Mouse (Mus musculus) kidney, embryonic 14.5 days (tissue): ENCODE measurements around the gene Engase. TPM values are rescaled to one million over a fixed set of nuclear protein-coding genes. Genes with fewer than 3 reads are reported as not detected.

Experiments used
- ATAC-seq: fragments of 200-750 bp; cut with Nextera tagmentation; 2 replicates; pipeline ENCODE4 v1.8.0; 2017; ENCODE audit warnings: moderate number of reproducible peaks, mild to moderate bottlenecking, moderate TSS enrichment, moderate library complexity; ENCODE audit not compliant: low FRiP score, low TSS enrichment
- H3K27ac ChIP-seq: fragments of 300-500 bp; sonication (generic); 2 replicates; pipeline ENCODE4 v1.5.1; 2014; ENCODE audit warnings: low read depth, mild to moderate bottlenecking, low read length, moderate library complexity, mixed read lengths
- H3K27me3 ChIP-seq: fragments of 300-500 bp; sonication (generic); 2 replicates; pipeline ENCODE4 v1.6.1; 2014; ENCODE audit warnings: mild to moderate bottlenecking, low read length; ENCODE audit not compliant: control insufficient read depth, insufficient read depth
- H3K36me3 ChIP-seq: fragments of 300-500 bp; sonication (generic); 2 replicates; pipeline ENCODE4 v1.6.1; 2014; ENCODE audit warnings: low read length, mixed read lengths; ENCODE audit not compliant: control insufficient read depth, insufficient read depth
- H3K4me1 ChIP-seq: fragments of 300-500 bp; sonication (generic); 2 replicates; pipeline ENCODE4 v1.6.1; 2014; ENCODE audit warnings: low read length, mixed read lengths; ENCODE audit not compliant: control insufficient read depth, insufficient read depth
- H3K4me2 ChIP-seq: fragments of 300-500 bp; sonication (generic); replicated peaks from 2 replicates; pipeline ENCODE4 v1.6.1; 2014; ENCODE audit warnings: low read depth, mild to moderate bottlenecking, low read length
- H3K4me3 ChIP-seq: fragments of 300-500 bp; sonication (generic); 2 replicates; pipeline ENCODE4 v1.5.1; 2014; ENCODE audit warnings: mild to moderate bottlenecking, low read length
- H3K9ac ChIP-seq: fragments of 300-500 bp; sonication (generic); 2 replicates; pipeline ENCODE4 v1.6.1; 2014; ENCODE audit warnings: low read depth, mild to moderate bottlenecking, low read length, moderate library complexity
- H3K9me3 ChIP-seq: fragments of 300-500 bp; sonication (generic); 2 replicates; pipeline ENCODE4 v1.6.1; 2016; ENCODE audit warnings: low read length; ENCODE audit not compliant: control insufficient read depth
- WGBS: fragments of 180-500 bp; shearing (Covaris S2); extraction: QIAGEN DNeasy Blood & Tissue Kit; methylation state at CpG from one replicate; pipeline ENCODE4 v1.1.7; 2014; 5-methylcytosine and 5-hydroxymethylcytosine counted together
- polyA plus RNA-seq: library from polyadenylated mRNA; unstranded; fragments of >200 nt; fragmentation: Nextera tagmentation; extraction: Ambion mirVana; gene quantifications from 2 replicates; pipeline ENCODE4 v1.2.1, GENCODE M21; 2014

Gene Engase
- polyA plus RNA-seq, 1 experiment from 2014 or later: 9.7 TPM

- Histone ChIP-seq H3K4me2 (peak overlapping the region; percentile 19), H3K4me3 (no peak overlapping the region), H3K36me3 (no peaks in the 10 kb centered on the region), H3K9ac (no peak overlapping the region), H3K4me1 (peaks cover 28% of the 10 kb centered on the region), H3K27ac (no peak overlapping the region), H3K9me3 (no peaks in the 10 kb centered on the region), H3K27me3 (no peaks in the 10 kb centered on the region)
- ATAC-seq: no peak
- WGBS: 70% methylated on average over 10 of the region's 10 CpGs
These were observed 43.2 kb upstream of the Engase start for GRCm38 (mm10) chr11:118433398-118433868.

GRCm38 (mm10) chr11:118434093-118434492, 42.5 kb upstream of the Engase start:
- WGBS: 36% methylated on average over 13 of the region's 13 CpGs
- no peak for ATAC-seq
- peak overlapping the region; percentile 19 for H3K4me2 ChIP-seq
- no peaks in the 10 kb centered on the region for H3K27me3 ChIP-seq
- H3K4me1 ChIP-seq: peaks cover 29% of the 10 kb centered on the region
- H3K9me3 ChIP-seq: no peaks in the 10 kb centered on the region
- peak overlapping the region; percentile 9; the same call in 1 of the 2 replicates for H3K4me3 ChIP-seq
- no peaks in the 10 kb centered on the region for H3K36me3 ChIP-seq
- H3K27ac ChIP-seq: no peak overlapping the region
- no peak overlapping the region for H3K9ac ChIP-seq

DNA sequence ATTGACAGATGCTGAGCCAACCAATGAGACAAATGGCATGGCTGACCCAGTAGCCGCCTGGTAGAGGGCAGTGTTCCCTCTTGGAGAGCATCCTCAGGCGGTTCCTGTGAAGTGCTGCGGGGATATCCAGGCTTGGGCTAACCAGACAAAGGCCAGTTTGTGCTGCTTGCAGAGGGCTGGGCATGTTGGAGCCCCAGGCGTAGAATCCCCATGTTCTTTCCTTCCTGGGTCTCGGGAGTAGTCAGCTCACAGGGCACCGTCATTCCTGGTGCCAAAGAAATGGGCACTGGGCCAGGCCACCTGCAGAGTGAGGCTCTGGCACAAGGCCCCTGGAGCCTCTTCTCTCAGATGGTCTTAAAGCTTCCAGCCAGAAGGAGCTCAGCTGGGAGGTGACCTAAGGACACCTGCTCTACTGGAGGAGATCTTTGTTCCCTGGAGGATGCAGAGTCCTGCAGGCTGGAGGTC, 40.1 kb upstream of the Engase start:
- WGBS: 56% methylated on average over 6 of the region's 6 CpGs
- no peak for ATAC-seq

GRCm38 (mm10) chr11:118438665-118439414, 37.8 kb upstream of the Engase start:
- no peak overlapping the region for H3K4me3 ChIP-seq
- no peak overlapping the region for H3K4me2 ChIP-seq
- H3K36me3 ChIP-seq: no peaks in the 10 kb centered on the region
- no peak for ATAC-seq
- H3K27ac ChIP-seq: no peak overlapping the region
- H3K4me1 ChIP-seq: peaks cover 14% of the 10 kb centered on the region; the same call in 1 of the 2 replicates
- H3K27me3 ChIP-seq: no peaks in the 10 kb centered on the region
- 37% methylated on average over 11 of the region's 11 CpGs for WGBS
- no peaks in the 10 kb centered on the region for H3K9me3 ChIP-seq
- no peak overlapping the region for H3K9ac ChIP-seq

More for the DNA sequence above, 40.1 kb upstream of the Engase start:
- H3K27me3 ChIP-seq: no peaks in the 10 kb centered on the region
- no peak overlapping the region for H3K9ac ChIP-seq
- no peak overlapping the region for H3K4me2 ChIP-seq
- H3K4me1 ChIP-seq: peaks cover 17% of the 10 kb centered on the region; the same call in 1 of the 2 replicates
- no peaks in the 10 kb centered on the region for H3K36me3 ChIP-seq
- no peak overlapping the region for H3K4me3 ChIP-seq
- no peaks in the 10 kb centered on the region for H3K9me3 ChIP-seq
- H3K27ac ChIP-seq: no peak overlapping the region

DNA sequence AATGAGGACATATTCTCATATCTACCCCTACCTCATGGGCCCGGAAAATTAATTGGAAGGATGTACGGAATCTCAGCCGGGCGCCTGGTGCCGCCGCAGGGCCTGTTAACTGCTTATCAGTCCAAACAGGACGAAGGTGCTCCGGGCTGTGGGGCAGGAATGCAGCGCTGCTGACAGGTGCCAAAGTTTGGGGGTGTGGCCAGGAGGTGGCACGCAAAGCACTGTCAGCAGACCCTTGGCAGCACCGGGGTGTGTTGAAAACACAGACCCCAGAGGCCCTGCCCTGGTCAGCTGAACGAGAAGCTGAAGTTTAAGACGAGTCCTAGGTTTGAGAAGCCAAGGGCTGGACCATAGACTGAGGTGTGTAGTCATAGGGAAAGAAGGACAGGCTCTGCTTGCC, 33.9 kb upstream of the Engase start:
- WGBS: 78% methylated on average over 13 of the region's 13 CpGs
- no peak for ATAC-seq
- Histone ChIP-seq H3K36me3 (no peaks in the 10 kb centered on the region), H3K4me3 (no peak overlapping the region), H3K9me3 (no peaks in the 10 kb centered on the region), H3K4me1 (0 out of 2 replicates have a peak, but pooled peaks cover 11% of the 10 kb centered on the region), H3K4me2 (no peak overlapping the region), H3K27me3 (no peaks in the 10 kb centered on the region), H3K27ac (no peak overlapping the region), H3K9ac (no peak overlapping the region)

DNA sequence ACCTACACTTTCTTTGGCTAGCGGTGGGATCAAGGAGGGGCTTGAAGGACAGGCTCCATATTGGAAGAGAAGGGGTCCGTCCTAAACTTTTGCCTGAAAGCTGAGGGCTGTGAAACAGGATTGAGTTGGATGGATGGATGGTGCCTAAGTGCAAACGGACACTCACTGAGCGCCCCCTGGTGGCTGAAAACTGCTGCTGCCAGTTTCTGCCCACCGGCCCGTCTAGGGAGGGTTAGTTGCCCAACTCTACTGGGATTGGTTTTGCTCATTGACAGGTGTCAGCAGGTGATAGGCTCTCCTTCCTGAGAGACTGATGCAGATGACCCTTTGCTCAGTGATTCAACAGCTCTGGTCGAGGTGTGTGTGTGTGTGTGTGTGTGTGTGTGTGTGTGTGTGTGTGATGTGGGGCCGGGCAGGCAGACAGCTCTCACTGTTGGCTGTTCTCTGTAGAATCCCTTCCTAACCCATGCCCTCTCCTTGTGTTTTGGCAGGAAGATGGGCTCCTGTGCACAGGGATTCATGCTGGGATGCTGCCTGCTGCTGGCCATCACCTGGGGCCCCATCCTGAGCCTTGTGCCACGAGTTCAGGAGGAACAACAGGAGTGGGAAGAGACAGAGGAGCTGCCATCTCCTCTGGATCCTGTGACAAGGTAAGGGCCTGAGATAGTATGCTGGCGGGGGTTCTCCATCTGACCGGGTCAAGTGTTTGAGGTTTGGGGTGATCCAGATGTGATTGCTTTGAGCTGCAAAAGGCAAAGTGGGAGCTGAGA, 33.2 kb upstream of the Engase start:
- H3K4me1 ChIP-seq: 0 out of 2 replicates have a peak, but pooled peaks cover 11% of the 10 kb centered on the region
- WGBS: 36% methylated on average over 11 of the region's 11 CpGs
- H3K9me3 ChIP-seq: no peaks in the 10 kb centered on the region
- H3K27me3 ChIP-seq: no peaks in the 10 kb centered on the region
- no peak overlapping the region for H3K27ac ChIP-seq
- H3K36me3 ChIP-seq: no peaks in the 10 kb centered on the region
- ATAC-seq: peak; percentile 28; the same call in 1 of the 2 replicates
- H3K9ac ChIP-seq: no peak overlapping the region
- H3K4me2 ChIP-seq: no peak overlapping the region
- no peak overlapping the region for H3K4me3 ChIP-seq

GRCm38 (mm10) chr11:118445843-118446242, 30.8 kb upstream of the Engase start:
- WGBS: 15% methylated on average over 3 of the region's 3 CpGs
- Histone ChIP-seq H3K4me2 (no peak overlapping the region), H3K9ac (no peak overlapping the region), H3K4me1 (no peaks in the 10 kb centered on the region), H3K27me3 (no peaks in the 10 kb centered on the region), H3K9me3 (no peaks in the 10 kb centered on the region), H3K27ac (no peak overlapping the region), H3K4me3 (no peak overlapping the region), H3K36me3 (no peaks in the 10 kb centered on the region)
- no peak; the same call in 1 of the 2 replicates for ATAC-seq

- no peak for ATAC-seq
- 61% methylated on average over 4 of the region's 4 CpGs for WGBS
- H3K4me1 ChIP-seq: no peaks in the 10 kb centered on the region
- H3K27me3 ChIP-seq: no peaks in the 10 kb centered on the region
- H3K9ac ChIP-seq: peak overlapping the region; percentile 23; the same call in 1 of the 2 replicates
- no peaks in the 10 kb centered on the region for H3K9me3 ChIP-seq
- H3K4me2 ChIP-seq: no peak overlapping the region
- H3K36me3 ChIP-seq: no peaks in the 10 kb centered on the region
- no peak overlapping the region for H3K4me3 ChIP-seq
- H3K27ac ChIP-seq: no peak overlapping the region
These were observed 29.3 kb upstream of the Engase start for GRCm38 (mm10) chr11:118447346-118447745.

- H3K27ac ChIP-seq: no peak overlapping the region
- no peak for ATAC-seq
- no peak overlapping the region for H3K4me3 ChIP-seq
- no peaks in the 10 kb centered on the region for H3K36me3 ChIP-seq
- H3K4me1 ChIP-seq: no peaks in the 10 kb centered on the region
- no peak overlapping the region for H3K4me2 ChIP-seq
- no peaks in the 10 kb centered on the region for H3K9me3 ChIP-seq
- H3K27me3 ChIP-seq: no peaks in the 10 kb centered on the region
- no peak overlapping the region for H3K9ac ChIP-seq
- whole genome bisulfite sequencing: 88% methylated on average over 8 of the region's 8 CpGs
These were observed 28.2 kb upstream of the Engase start for GRCm38 (mm10) chr11:118448385-118448784.
